Mouse (Mus musculus) NIH3T3 (cell line): ENCODE results near the gene Ceacam1.
"Not testable (repeated sequence)": the region's sequence is repeated elsewhere in the genome, so short reads cannot be mapped to it uniquely, and the experiment has no call there.

Experiments used
- DNase-seq: peaks from one replicate; pipeline ENCODE4 v3.0.0-alpha.2; 2012; ENCODE audit warnings: low read depth

The Ceacam1 gene

DNA sequence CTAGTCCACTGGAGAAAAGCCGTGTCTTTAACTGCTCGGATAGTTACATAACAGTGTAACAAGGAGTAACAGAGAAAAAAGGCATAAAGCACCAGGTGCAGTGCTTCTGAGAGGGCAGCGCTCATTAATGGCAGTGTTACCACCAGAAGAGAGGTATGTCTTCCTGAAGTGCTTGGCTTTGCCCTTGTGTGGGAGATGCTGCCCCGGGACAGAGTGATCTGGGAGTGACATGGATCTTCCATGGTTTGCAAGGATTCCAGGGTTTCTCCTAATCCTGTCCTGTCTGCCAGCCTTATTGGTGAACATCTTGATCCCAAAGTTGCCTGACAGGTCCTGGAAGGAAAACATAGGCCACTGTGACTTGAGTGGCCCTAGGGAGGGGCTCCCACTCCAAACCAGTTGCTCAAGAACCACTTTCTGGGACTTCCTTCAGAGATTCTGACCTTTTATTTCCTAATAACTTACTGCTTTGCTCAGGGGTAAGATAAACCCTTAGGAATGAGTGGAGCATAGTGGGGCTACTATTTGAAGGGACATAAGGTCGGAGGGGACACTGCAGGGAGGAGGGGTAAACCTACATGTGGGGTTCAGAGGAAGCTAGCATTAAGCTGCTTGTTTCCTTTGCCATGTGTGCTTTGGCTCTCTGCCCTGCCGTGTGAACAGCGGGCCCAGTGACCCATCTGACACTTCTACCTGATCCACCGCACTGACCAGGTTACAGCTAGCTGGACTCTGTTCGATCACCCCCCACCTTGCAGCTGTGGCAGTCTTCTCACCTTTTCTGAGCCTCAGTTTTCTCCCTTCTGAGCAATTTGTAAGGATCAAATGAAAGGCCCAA lies 37.2 kb downstream of the Ceacam1 start:
- DNase-seq: no peak

GRCm38 (mm10) chr7:25439124-25439822 lies 38.1 kb downstream of the Ceacam1 start:
- DNase-seq: no peak

DNA sequence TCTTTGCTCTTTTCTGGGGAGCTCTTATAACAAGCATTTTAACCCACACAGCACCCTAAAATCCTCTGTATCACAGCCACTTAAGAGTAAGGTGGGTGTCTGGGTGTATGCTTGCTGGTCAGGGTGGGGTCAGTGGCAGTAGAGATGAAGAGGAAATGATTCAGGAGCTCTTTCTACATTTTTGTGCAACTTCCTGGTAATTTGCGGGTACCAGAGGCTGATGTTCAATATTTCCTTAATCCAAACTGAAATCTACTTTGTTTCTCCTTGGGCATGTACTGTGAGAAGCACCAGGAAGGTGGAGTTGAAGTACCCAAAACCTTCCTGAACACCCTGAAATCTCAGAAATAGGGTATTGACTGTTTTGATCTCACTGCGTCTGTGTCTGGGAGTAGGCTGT lies 40.7 kb downstream of the Ceacam1 start:
- DNase-seq: no peak

DNA sequence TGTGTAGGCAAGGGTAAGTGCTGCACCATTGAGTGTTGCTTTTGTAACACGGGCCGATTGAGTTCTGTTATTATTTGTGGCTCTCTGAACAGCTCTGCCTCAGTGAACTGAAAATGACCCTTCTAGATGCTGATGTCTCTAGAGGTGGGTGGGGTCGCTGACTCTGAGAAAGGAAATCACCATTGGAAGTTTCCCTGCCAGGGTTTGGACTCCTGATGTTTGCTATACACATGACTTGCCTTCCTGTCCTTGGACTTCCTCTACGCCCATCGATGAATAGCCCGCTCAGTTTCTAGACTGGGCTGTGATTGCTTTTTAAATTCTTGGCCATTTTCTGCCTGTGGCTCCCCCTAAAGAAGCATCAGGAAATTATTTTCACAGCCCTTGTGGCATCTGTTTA lies 41.2 kb downstream of the Ceacam1 start:
- no peak for DNase-seq

DNA sequence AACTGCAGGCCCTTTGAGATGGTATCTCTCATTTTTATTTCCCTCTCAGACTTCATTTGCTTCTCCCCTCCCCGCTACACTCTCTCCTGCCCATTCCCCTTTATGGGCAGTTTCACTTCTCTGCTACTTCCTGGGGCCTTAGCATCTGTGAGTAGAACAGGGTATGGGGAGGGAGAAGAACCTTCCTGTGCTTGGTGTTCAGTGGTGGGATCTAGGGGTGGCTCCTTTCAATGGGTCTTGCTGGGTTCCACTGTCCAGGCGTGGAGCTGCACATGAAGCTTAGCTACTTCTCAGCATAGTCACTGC lies 41.9 kb downstream of the Ceacam1 start:
- no peak for DNase-seq

DNA sequence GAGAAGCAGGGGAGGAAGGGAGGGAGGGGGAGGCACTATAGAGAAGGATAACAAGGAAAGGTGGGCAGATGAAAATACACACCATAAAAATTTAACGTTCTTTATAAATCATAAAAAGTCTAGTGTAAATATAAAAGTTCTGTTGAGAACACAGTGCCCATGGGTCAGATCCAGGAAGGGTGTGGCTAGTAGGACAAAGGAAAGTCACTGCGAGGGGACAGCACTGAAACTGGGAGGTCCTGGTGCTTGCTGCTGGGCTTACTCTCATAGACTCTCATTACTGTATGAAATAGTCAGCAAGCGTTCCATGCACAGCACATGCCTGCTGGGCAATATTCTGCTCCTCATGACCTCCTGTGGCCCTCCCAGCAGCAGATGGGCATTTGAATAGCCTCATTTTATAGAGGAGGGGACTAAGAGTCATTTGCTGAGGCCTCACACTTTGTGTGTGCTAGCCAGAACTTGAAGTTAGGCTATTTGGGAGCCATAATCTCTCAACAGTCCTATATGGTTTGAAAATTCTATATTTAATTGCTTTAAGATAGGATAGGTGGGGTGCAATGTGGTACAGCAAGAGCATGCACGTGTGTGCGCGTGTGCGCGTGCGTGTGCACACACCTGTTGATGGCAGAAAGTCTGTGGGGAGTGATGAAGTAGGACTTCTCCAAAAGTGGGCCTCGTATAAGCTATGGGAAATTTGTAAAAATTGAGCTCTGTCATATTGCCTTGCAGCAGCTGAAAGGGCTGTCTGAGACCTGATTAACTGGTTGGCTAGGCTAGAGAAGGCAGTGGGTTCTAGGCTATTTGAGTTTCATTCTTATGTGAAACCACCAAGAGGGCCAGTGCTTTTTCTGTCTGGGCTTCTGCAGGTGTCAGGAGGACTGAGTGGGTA lies 42.5 kb downstream of the Ceacam1 start:
- no peak for DNase-seq

GRCm38 (mm10) chr7:25433781-25434560 lies 43.4 kb downstream of the Ceacam1 start:
- no peak for DNase-seq

GRCm38 (mm10) chr7:25433007-25433541 lies 44.3 kb downstream of the Ceacam1 start:
- peak; percentile 20 for DNase-seq

DNA sequence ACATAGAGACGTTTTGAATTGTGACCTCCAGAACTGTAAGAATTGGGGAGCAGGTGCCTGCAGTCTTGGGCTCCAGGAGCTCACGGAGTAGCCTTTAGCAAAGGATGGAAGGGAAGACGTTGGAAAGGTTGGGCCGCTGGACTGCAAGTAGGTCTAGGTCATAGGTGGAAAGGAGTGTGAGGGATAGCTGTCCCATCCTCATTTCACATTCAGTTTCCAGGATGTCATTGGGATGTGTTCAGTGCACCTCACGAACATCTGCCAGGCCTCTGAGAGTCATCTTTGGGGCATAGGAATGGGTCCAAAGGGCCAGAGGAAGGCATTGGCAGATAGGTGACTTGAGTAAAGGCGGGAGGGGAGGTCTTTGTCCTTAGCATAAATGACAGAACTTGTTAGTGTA lies 45.0 kb downstream of the Ceacam1 start:
- DNase-seq: no peak

GRCm38 (mm10) chr7:25429886-25430784 lies 47.3 kb downstream of the Ceacam1 start:
- DNase-seq: peak; percentile 34

- DNase-seq: no peak
These were observed 49.1 kb downstream of the Ceacam1 start for GRCm38 (mm10) chr7:25428321-25428720.

DNA sequence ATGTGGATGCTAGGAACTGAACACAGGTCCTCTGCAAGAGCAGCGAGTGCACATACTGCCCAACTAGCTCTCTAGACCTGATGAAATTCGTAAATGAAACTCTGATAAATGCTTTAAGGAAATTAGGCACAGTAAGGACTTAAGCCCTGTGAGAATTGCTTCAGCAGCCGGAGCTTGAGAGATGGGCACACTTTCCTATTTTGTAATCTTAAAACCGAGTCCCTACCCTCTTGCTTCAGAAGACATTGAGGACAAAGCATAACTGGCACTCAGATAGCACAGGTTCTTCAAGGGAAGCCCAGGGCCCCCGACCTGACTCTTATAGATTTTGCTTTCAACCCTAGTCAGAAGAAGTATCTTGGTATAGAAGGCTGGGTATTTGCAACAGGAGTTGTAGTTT lies 50.3 kb downstream of the Ceacam1 start:
- DNase-seq: no peak

GRCm38 (mm10) chr7:25426380-25426779 lies 51.0 kb downstream of the Ceacam1 start:
- DNase-seq: not testable (repeated sequence)

- DNase-seq: peak; percentile 89
These were observed 53.0 kb downstream of the Ceacam1 start for GRCm38 (mm10) chr7:25424429-25424828.

DNA sequence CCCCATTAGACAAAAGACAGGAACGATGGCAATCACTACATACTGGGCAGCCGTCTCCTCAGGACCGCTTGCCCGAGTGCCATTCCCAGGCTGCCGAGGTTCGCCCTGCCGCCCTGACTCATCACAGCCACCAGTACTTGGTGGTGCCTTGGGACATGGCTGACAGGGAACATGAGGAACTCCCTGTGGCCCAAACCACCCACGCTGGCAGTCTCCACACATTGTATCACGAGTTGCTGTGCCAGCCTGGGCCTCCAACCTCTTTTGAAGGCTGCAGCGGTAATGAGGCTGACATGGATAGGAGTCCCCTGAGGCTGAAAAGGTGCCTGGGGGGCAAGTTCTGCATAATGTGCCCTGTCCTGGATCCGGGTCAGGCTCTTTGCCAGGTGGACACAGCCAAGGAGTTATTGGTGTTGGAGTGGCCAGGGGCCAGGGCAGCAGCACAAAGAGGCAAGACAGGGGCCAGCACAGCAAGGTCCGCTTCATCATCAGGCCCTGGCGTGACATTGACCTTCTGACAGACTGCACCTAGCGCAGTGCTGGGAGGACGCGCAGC lies 55.0 kb downstream of the Ceacam1 start:
- DNase-seq: no peak

- no peak for DNase-seq
These were observed 57.5 kb downstream of the Ceacam1 start for GRCm38 (mm10) chr7:25419943-25420342.

GRCm38 (mm10) chr7:25419536-25419935 lies 57.9 kb downstream of the Ceacam1 start:
- no peak for DNase-seq

DNA sequence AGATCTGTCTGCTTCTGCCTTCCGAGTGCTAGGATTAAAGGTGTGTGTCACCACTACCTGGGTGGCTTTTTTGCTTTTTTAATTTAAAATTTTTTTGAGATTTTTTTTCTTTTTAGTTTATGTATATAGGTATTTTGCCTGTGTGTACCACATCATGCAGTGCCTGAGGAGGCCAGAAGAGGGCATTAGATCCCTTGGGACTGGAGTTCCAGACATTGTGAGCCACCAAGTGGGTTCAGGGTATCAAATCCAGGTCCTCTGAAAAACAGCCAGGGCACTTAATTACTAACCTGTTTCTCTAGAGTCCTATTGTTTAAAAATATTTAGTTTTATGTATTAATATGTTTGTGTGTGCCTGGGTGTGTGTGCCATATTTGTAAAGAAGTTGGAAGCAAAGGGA lies 59.8 kb downstream of the Ceacam1 start:
- peak; percentile 35 for DNase-seq

- DNase-seq: no peak
These were observed 64.5 kb downstream of the Ceacam1 start, which contains the start of gene Cxcl17 for GRCm38 (mm10) chr7:25412833-25413441. Gene Cxcl17, minus strand, starts transcription at chr7:25412886.

DNA sequence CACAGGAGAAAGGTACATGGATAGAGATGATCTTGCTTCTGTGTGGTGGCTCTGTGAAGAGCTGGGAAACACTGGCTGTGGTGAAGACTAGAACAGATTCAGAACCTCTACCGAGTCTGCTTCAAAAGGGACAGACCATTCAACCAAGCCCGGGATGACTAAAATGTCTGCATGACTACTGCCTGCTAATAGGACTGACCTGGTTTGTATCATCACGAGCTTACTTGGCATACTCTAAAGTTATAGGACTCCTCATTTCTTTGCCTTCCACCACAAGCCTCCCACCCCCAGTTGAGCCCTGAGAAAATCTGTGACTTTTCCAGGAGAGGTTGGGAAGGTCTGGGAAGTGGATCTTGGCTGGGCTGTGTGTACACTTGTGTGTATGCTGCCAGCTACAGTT lies 65.5 kb downstream of the Ceacam1 start:
- DNase-seq: peak; percentile 46
